Mouse (Mus musculus) forebrain, embryonic 15.5 days (tissue): ENCODE measurements at regions not wholly inside any gene's neighbourhood (a gene's known extent, or its start where the extent isn't known, plus 50 kb on each side); places are given as distances from the start of the nearest gene placed in this dataset.
"Not testable (repeated sequence)": the region's sequence is repeated elsewhere in the genome, so short reads cannot be mapped to it uniquely, and the experiment has no call there.

Experiments used
- ATAC-seq: fragments of 200-750 bp; cut with Nextera tagmentation; replicated peaks from 2 replicates; pipeline ENCODE4 v1.8.0; 2017; ENCODE audit warnings: mild to moderate bottlenecking, moderate TSS enrichment, moderate library complexity
- H3K27ac ChIP-seq: fragments of 300-500 bp; sonication (generic); replicated peaks from 2 replicates; pipeline ENCODE4 v1.5.1; 2015; ENCODE audit warnings: mild to moderate bottlenecking, inconsistent platforms
- H3K27me3 ChIP-seq: fragments of 300-500 bp; sonication (generic); 2 replicates; pipeline ENCODE4 v1.6.1; 2015; ENCODE audit warnings: inconsistent platforms
- H3K36me3 ChIP-seq: fragments of 300-500 bp; sonication (generic); 2 replicates; pipeline ENCODE4 v1.6.1; 2015; ENCODE audit warnings: mild to moderate bottlenecking, inconsistent platforms
- H3K4me1 ChIP-seq: fragments of 300-500 bp; sonication (generic); 2 replicates; pipeline ENCODE4 v1.6.1; 2015; ENCODE audit warnings: inconsistent platforms
- H3K4me2 ChIP-seq: fragments of 300-500 bp; sonication (generic); replicated peaks from 2 replicates; pipeline ENCODE4 v1.6.1; 2015; ENCODE audit warnings: mild to moderate bottlenecking, inconsistent platforms
- H3K4me3 ChIP-seq: fragments of 300-500 bp; sonication (generic); 2 replicates; pipeline ENCODE4 v1.5.1; 2015; ENCODE audit warnings: mild to moderate bottlenecking, inconsistent platforms
- H3K9ac ChIP-seq: fragments of 300-500 bp; sonication (generic); replicated peaks from 2 replicates; pipeline ENCODE4 v1.6.1; 2015; ENCODE audit warnings: mild to moderate bottlenecking, inconsistent platforms
- H3K9me3 ChIP-seq: fragments of 300-500 bp; sonication (generic); 2 replicates; pipeline ENCODE4 v1.6.1; 2016; ENCODE audit warnings: inconsistent platforms
- WGBS: fragments of 180-500 bp; shearing (Covaris S2); methylation state at CpG from one replicate; pipeline ENCODE4 v1.1.7; 2015; ENCODE audit warnings: mixed read lengths; 5-methylcytosine and 5-hydroxymethylcytosine counted together

- H3K4me1 ChIP-seq, H3K27ac ChIP-seq, H3K9me3 ChIP-seq, H3K27me3 ChIP-seq, H3K9ac ChIP-seq, H3K36me3 ChIP-seq, ATAC-seq, H3K4me2 ChIP-seq, H3K4me3 ChIP-seq: not testable (repeated sequence)
- 95% methylated on average over 6 of the region's 6 CpGs for WGBS
These were observed 169.4 kb downstream of the Mterf1b start for GRCm38 (mm10) chr5:4361547-4361946.

GRCm38 (mm10) chr5:4384719-4385118, 192.6 kb downstream of the Mterf1b start:
- H3K9ac ChIP-seq, H3K4me2 ChIP-seq, H3K36me3 ChIP-seq, H3K4me1 ChIP-seq, H3K27ac ChIP-seq, ATAC-seq, H3K9me3 ChIP-seq, H3K27me3 ChIP-seq, H3K4me3 ChIP-seq: not testable (repeated sequence)
- 75% methylated on average over 7 of the region's 7 CpGs for whole genome bisulfite sequencing

- 77% methylated on average over 2 of the region's 2 CpGs for WGBS
These were observed 198.9 kb downstream of the Mterf1b start for GRCm38 (mm10) chr5:4391083-4391482.

GRCm38 (mm10) chr5:4394353-4395052, 202.3 kb downstream of the Mterf1b start:
- not testable (repeated sequence) for H3K9ac ChIP-seq, H3K36me3 ChIP-seq, H3K4me2 ChIP-seq, H3K9me3 ChIP-seq, ATAC-seq, H3K27ac ChIP-seq, H3K4me1 ChIP-seq, H3K27me3 ChIP-seq, H3K4me3 ChIP-seq
- WGBS: 63% methylated on average over 6 of the region's 7 CpGs

More at GRCm38 (mm10) chr5:4391083-4391482, 198.9 kb downstream of the Mterf1b start:
- Histone ChIP-seq H3K9me3 (no peaks in the 10 kb centered on the region), H3K4me1 (no peaks in the 10 kb centered on the region), H3K27ac (no peak overlapping the region), H3K4me3 (no peak overlapping the region), H3K27me3 (no peaks in the 10 kb centered on the region), H3K36me3 (no peaks in the 10 kb centered on the region), H3K9ac (no peak overlapping the region), H3K4me2 (no peak overlapping the region)
- ATAC-seq: no peak

- H3K27ac ChIP-seq: no peak overlapping the region
- H3K9ac ChIP-seq: no peak overlapping the region
- H3K4me2 ChIP-seq: no peak overlapping the region
- no peak for ATAC-seq
- H3K27me3 ChIP-seq: no peaks in the 10 kb centered on the region
- no peaks in the 10 kb centered on the region for H3K36me3 ChIP-seq
- no peak overlapping the region for H3K4me3 ChIP-seq
- H3K9me3 ChIP-seq: no peaks in the 10 kb centered on the region
- no peaks in the 10 kb centered on the region for H3K4me1 ChIP-seq
These were observed 205.9 kb downstream of the Mterf1b start for GRCm38 (mm10) chr5:4398087-4398486.

GRCm38 (mm10) chr5:4417761-4418160, 225.6 kb downstream of the Mterf1b start:
- no peaks in the 10 kb centered on the region for H3K4me1 ChIP-seq
- H3K27me3 ChIP-seq: no peaks in the 10 kb centered on the region
- H3K4me3 ChIP-seq: no peak overlapping the region
- H3K36me3 ChIP-seq: no peaks in the 10 kb centered on the region
- no peaks in the 10 kb centered on the region for H3K9me3 ChIP-seq
- H3K27ac ChIP-seq: no peak overlapping the region
- H3K4me2 ChIP-seq: no peak overlapping the region
- 68% methylated on average over 1 of the region's 1 CpGs for WGBS
- no peak overlapping the region for H3K9ac ChIP-seq
- ATAC-seq: no peak
